Mouse (Mus musculus): ENCODE results near the gene Nr1i3. TPM values are rescaled to one million over a fixed set of nuclear protein-coding genes. Genes with fewer than 3 reads are reported as not detected.

Nr1i3 gene
- polyA plus RNA-seq, 1 experiment = 0.40 TPM

- no peak for TF ChIP-seq GATA1 (IDR thresholded peaks at IDR 0.05; ENCODE audit: low read length)
These were observed 22.9 kb upstream of the Nr1i3 start for GRCm38 (mm10) chr1:171190832-171191231.

GRCm38 (mm10) chr1:171192283-171192682 is 21.5 kb upstream of the Nr1i3 start:
- TF ChIP-seq GATA1 (IDR thresholded peaks at IDR 0.05; ENCODE audit: low read length) = no peak

GRCm38 (mm10) chr1:171193093-171193840 is 20.5 kb upstream of the Nr1i3 start:
- TF ChIP-seq GATA1 (IDR thresholded peaks at IDR 0.05; ENCODE audit: low read length) = no peak

- TF ChIP-seq GATA1 (IDR thresholded peaks at IDR 0.05; ENCODE audit: low read length) = no peak
These were observed 19.6 kb upstream of the Nr1i3 start for GRCm38 (mm10) chr1:171193911-171194830.

GRCm38 (mm10) chr1:171195046-171195822 is 18.5 kb upstream of the Nr1i3 start:
- no peak for TF ChIP-seq GATA1 (IDR thresholded peaks at IDR 0.05; ENCODE audit: low read length)

GRCm38 (mm10) chr1:171195887-171196397 is 17.8 kb upstream of the Nr1i3 start, which contains the start of gene Pcp4l1:
Pcp4l1 (minus strand) TSS chr1:171196268.
- no peak for TF ChIP-seq GATA1 (IDR thresholded peaks at IDR 0.05; ENCODE audit: low read length)

- no peak for TF ChIP-seq GATA1 (IDR thresholded peaks at IDR 0.05; ENCODE audit: low read length)
These were observed 14.2 kb upstream of the Nr1i3 start for GRCm38 (mm10) chr1:171199532-171199931.

- TF ChIP-seq GATA1 (IDR thresholded peaks at IDR 0.05; ENCODE audit: low read length) = no peak
These were observed 13.0 kb upstream of the Nr1i3 start for GRCm38 (mm10) chr1:171200769-171201168.

- TF ChIP-seq GATA1 (IDR thresholded peaks at IDR 0.05; ENCODE audit: low read length) = no peak
These were observed 10.1 kb upstream of the Nr1i3 start for GRCm38 (mm10) chr1:171203471-171204248.

GRCm38 (mm10) chr1:171204249-171204644 is 9.5 kb upstream of the Nr1i3 start:
- TF ChIP-seq GATA1 (IDR thresholded peaks at IDR 0.05; ENCODE audit: low read length) = no peak

GRCm38 (mm10) chr1:171205704-171206493 is 7.9 kb upstream of the Nr1i3 start:
- TF ChIP-seq GATA1 (IDR thresholded peaks at IDR 0.05; ENCODE audit: low read length) = peak; percentile 72

- TF ChIP-seq GATA1 (IDR thresholded peaks at IDR 0.05; ENCODE audit: low read length) = no peak
These were observed 4.4 kb upstream of the Nr1i3 start for GRCm38 (mm10) chr1:171209409-171209808.

- no peak for TF ChIP-seq GATA1 (IDR thresholded peaks at IDR 0.05; ENCODE audit: low read length)
These were observed 916 bp upstream of the Nr1i3 start for GRCm38 (mm10) chr1:171212854-171213253.
